Mouse (Mus musculus): ENCODE data around the gene Gm20388.

Gene Gm20388

DNA sequence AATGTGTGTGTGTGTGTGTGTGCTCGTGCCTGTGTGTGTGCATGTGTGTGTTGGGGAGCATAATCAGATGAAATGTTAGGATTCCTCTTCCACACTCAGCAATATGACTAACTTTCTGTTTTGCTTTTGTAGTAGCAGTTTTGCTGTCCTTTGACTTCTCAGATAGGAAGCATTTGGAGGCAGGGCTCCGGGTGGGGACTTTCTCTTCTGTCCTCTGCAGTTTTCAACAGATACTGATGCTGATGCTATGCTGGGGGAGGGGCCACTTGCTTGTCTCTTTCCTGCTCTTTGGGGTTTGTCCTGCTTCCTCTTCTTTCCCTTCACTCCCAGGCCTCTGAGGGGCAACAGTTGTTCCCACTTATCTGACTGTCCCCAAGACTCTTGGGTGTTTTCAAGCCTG is 4319.2 kb downstream of the Gm20388 start:
- no peak for DNase-seq

- no peak for DNase-seq
Observed at GRCm38 (mm10) chr8:124230496-124231175, 4320.0 kb downstream of the Gm20388 start.

DNA sequence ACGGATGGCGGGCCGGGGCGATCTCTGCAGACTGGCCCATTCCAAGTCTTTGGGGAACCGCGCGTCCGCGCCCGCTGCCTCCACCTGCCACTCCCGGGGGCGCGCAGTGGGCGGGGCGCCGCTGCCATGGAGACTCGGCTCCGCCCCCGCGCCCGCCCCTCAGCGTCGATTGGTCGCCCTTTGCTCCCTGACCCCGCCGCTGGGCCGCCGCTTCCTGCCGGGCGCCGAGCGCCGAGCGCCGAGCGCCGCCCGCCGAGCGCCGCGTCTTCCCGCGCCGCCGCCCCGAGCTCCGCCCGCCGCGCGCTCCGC is 4320.5 kb downstream of the Gm20388 start, which contains the start of gene Galnt2:
Gene Galnt2, plus strand, starts transcription at position 216 of the 309 bp plus-strand sequence.
- peak; percentile 96 to 97 for DNase-seq

- DNase-seq, result peak; percentile 59 to 72
Observed at GRCm38 (mm10) chr8:124231485-124232279, 4321.0 kb downstream of the Gm20388 start.

DNA sequence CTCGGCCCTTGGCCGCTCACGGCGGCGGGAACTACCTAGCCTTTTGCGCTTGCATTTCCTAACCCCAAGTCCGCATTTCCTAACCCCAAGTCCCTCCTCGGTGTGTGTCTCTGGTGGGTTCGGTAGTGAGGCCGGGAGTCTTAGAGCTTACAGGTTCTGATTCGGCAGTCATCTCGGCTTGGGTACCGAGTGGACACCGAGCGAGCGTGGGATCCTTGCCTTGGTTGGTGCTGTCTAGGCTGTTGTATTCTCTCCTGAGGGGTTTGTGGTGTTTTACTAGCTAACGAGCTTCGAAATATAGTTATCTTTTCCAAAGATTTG is 4321.6 kb downstream of the Gm20388 start:
- DNase-seq, result no peak

DNA sequence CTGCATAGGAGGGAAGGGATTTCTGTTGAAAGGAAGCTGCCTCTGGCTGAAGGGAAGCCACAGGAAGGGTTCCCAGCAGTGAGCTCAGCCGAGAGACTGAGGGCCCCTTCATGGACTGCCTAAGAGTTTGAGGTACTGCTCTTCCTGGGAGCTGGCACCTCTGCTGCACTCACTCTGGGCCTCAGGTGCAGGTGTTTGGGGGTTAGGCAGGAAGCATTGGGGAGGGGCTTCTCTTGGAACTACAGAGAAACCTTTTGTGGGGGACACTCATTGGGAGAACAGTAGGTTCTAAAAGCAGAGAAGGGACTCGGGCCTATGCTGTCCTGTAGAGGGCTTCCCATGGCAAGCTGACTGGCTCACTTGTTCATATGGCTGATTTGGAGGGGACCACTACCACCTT is 4323.9 kb downstream of the Gm20388 start:
- DNase-seq, result no peak

GRCm38 (mm10) chr8:124235536-124235935 is 4324.9 kb downstream of the Gm20388 start:
- DNase-seq, result no peak

DNA sequence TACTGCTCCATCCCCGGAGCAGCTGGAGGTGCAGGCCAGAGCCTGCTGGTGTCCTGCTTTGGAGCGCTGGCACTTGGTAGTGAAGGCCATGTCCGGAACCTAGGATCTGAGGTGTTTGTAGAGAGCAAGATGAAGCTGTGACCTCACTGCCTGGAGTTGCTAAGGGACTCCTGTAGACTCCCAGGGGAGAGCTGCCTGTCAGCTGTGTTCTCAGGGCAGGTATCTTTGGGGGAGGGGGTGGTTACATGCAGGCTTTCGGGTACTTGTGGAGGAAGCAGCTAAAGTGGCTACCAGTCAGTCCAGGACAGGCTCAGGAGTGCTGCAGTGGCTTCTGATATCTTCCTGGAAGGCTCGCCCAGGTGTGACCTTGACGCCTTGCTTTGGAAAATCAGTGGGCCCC is 4328.7 kb downstream of the Gm20388 start:
- DNase-seq, result no peak

DNA sequence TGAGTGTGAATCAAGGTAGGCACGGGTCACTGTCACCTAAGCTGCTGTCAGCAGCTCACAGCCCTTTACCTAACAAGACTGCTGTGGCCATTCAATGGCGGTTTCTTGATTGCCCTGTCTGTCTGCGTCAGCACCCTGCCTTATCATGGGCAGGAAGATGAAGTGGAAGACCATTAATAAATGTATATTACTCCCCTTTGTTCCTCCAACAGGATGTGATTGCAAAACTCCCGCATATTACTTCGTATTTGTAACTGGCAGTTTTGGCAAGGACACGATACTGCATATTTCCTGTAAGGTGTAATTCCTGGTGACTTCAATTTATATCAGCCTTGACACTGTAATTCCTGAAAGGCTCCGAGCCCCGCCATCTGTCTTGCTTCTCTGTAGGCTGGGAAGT is 4330.3 kb downstream of the Gm20388 start:
- DNase-seq, result no peak

DNA sequence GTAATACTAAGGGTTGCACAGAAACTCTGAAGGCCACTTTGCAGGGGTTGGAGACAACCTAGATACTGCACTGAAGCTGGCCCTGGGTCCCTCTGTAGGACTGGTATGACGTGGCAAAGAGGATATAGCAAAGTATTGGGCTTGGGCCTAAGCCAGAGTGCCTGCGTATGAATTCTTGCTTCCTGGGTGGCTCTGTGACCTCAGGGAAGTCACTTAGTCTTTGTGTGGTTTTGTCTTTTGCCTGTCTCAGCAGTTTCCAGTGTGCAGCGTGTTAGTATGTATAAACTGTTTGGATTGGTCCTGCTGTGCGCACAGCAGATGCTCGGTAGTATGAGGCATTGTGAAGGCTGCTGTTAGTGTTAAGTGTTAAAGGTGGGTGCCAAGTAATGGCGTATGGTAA is 4331.6 kb downstream of the Gm20388 start:
- DNase-seq, result no peak

- DNase-seq, result no peak
Observed at GRCm38 (mm10) chr8:124242913-124243312, 4332.3 kb downstream of the Gm20388 start.

DNA sequence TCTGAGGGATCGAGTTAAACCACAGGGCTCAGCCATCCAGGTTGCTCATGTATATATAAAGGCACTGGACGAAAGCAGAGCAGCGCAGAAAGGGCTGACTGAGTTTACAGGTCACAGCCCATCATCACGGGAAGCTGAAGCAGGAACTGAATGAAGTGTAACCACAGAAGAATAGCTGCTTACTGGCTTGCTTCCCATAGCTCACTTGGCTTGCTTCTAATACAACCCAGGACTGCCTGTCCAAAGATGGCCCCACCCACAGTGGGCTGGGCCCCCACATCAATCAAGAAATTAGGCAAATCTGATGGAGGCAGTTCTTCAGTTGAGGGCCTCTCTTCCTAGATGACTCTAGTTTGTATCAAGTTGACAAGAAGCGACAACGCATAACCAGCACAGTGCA is 4336.9 kb downstream of the Gm20388 start:
- DNase-seq, result no peak

- DNase-seq, result no peak
Observed at GRCm38 (mm10) chr8:124248688-124249087, 4338.0 kb downstream of the Gm20388 start.

- DNase-seq, result no peak
Observed at GRCm38 (mm10) chr8:124250255-124250654, 4339.6 kb downstream of the Gm20388 start.

DNA sequence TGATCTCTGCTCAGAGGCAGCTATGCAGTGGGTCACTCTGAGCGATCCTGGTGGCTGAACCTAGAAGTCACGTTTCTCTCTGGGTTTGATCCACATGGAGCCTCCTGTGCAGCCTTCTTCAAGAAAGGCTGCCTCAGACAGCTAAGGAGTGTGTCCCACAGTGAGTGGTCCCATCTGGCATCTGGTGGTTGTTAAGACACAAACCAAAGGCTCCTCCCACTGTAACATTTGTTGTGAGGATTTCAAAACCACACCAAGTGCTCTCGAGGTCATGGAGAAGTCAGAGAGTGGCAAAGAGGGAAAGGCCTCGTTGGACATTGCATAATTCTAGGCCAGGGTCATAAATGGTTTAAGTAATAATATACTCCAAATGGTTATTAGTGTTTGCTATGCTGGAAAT is 4340.1 kb downstream of the Gm20388 start:
- DNase-seq, result no peak

DNA sequence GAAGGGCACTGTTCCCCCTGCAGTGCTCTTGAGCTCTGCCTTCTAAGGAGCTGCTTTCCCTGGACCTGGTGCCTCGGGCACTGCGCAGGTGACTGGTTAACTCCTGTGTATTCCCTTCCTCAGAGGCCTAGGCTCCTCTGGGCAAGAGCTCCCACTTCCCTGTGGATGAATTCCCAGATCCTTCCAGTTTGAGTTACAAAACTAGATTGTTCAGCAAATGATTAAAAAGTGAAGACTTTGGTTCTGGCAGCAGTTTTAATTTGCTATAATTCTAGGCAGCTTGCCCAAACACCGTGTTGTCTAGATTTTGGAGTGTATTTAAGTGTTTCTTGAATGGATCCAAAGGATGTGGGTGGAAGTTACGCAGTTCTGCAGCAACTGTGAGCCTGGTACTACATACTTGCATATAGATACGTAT is 4341.9 kb downstream of the Gm20388 start:
- DNase-seq, result no peak

- DNase-seq, result no peak
Observed at GRCm38 (mm10) chr8:124253939-124254338, 4343.3 kb downstream of the Gm20388 start.

GRCm38 (mm10) chr8:124256841-124257240 is 4346.2 kb downstream of the Gm20388 start:
- DNase-seq, result no peak

DNA sequence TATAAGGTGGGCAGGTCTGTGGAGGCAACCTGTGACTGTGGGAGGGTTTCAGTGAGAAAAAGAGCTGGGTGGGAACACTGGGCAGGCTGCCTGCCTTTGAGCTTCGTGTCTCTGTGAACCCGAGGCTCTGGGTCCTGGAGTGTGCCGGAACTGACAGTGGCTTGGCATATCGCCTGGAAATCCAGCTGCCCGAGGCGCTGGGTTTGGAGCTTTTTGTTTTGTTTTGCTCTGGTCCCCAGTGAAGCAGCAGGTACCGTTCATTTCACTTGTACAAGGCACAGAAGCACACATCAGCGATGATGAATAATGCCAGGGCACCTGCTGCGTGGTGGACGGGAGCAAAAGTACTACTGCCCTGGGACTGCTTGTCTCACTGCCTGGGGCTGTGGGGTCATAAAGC is 4346.7 kb downstream of the Gm20388 start:
- DNase-seq, result peak; percentile 62 to 69

DNA sequence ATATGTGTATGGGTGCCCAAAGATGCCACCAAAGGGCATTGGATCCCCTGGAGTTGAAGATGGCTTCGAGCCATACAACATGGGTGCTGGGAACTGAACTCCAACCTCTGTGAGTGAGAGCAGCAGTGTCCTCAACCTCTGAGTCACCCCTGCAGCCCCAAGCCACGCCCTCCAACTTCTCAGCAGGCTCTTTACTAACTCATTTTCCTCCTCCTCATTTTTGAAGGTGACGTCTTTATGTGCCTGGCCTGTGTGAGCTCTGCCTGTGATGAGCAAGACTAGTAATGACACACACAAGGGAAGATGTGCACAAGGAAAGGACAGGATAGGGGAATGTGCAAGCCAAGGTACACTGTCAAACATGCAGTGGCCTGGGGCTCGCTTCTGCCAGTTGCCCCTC is 4348.5 kb downstream of the Gm20388 start:
- no peak for DNase-seq

GRCm38 (mm10) chr8:124259925-124260324 is 4349.3 kb downstream of the Gm20388 start:
- DNase-seq, result no peak

DNA sequence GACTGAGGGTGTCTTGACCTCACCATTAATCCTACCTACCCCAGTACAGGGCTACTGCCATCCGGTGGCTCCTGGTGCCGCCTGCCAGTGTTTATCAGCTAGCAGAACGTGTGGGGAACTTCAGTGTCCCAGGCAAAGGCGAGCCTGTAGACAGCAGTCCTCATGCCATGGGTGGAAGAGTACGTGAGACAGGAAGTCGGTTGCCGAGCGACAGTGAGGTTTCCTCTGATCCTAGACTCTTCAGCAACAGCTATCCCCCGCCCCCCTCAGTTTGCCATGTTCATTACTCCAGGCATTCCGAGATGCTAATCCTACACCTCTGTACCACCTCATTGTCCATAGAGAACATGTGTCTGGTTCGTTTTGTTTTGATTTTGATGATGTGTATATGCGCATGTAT is 4349.7 kb downstream of the Gm20388 start:
- no peak for DNase-seq

GRCm38 (mm10) chr8:124263058-124263457 is 4352.4 kb downstream of the Gm20388 start:
- no peak for DNase-seq

DNA sequence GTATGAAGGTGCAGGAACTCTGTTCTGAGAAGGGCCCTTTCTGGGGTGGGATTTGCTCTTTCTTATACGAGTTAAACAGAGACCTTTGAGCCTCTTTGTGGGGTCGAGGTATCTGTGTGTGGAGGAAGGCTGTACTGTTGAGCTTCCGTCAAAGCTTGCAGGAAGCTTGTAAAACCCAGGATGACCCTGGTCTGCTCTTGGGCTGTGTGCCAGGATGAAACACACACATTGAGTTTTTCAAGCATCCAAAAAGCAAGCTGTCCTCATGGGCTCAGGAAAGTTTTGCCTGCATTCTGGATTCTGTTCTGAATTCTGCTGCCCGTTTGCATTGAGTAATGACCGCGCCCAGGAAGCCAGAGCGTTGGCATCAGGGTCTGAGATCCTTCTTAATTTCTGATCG is 4353.4 kb downstream of the Gm20388 start:
- no peak for DNase-seq

- no peak for DNase-seq
Observed at GRCm38 (mm10) chr8:124264671-124265070, 4354.0 kb downstream of the Gm20388 start.
